Mouse (Mus musculus) liver, embryonic 14.5 days (tissue): ENCODE data around the gene Slc16a1. TPM values are rescaled to one million over a fixed set of nuclear protein-coding genes. Genes with fewer than 3 reads are reported as not detected.
A peak's percentile ranks its signal among the peaks of the same experiment; 100 is the strongest.

ENCODE experiments used
- ATAC-seq: fragments of 200-750 bp; cut with Nextera tagmentation; 2 replicates; pipeline ENCODE4 v1.8.0; 2017; ENCODE audit warnings: moderate number of reproducible peaks, mild to moderate bottlenecking, moderate library complexity; ENCODE audit not compliant: insufficient read depth
- DNase-seq, 3 experiments: peaks; one replicate each; pipeline ENCODE4 v3.0.0-alpha.2; 2012 to 2013; ENCODE audit warnings: low read depth in 3 of 3, low spot score in 3 of 3
- H3K27ac ChIP-seq: fragments of 300-500 bp; sonication (generic); 2 replicates; pipeline ENCODE4 v1.5.1; 2014; ENCODE audit warnings: moderate library complexity, mild to moderate bottlenecking, control low read depth, inconsistent platforms
- H3K27me3 ChIP-seq: fragments of 300-500 bp; sonication (generic); 2 replicates; pipeline ENCODE4 v1.6.1; 2014; ENCODE audit warnings: mild to moderate bottlenecking, low read length, moderate library complexity; ENCODE audit not compliant: control insufficient read depth, insufficient read depth
- H3K36me3 ChIP-seq: fragments of 300-500 bp; sonication (generic); replicated peaks from 2 replicates; pipeline ENCODE4 v1.6.1; 2014; ENCODE audit warnings: low read depth; ENCODE audit not compliant: control insufficient read depth, insufficient read depth
- H3K4me1 ChIP-seq, 2 experiments: fragments of 200-500 bp in 1 of 2; fragments of 300-500 bp in 1 of 2; sonication (generic) in 1 of 2; replicated peaks; 2 replicates each; pipeline ENCODE4 v1.6.1; 2012 to 2014; ENCODE audit warnings: antibody characterized with exemption in 1 of 2, inconsistent platforms in 1 of 2, low read length in 1 of 2; ENCODE audit not compliant: control insufficient read depth in 2 of 2, insufficient read depth in 2 of 2
- H3K4me2 ChIP-seq: fragments of 300-500 bp; sonication (generic); 2 replicates; pipeline ENCODE4 v1.6.1; 2014; ENCODE audit warnings: low read depth, mild to moderate bottlenecking, control low read depth, moderate library complexity
- H3K4me3 ChIP-seq, 2 experiments: fragments of 200-500 bp in 1 of 2; fragments of 300-500 bp in 1 of 2; sonication (generic) in 1 of 2; 2 replicates each; pipeline ENCODE4 v1.5.1; 2012 to 2014; ENCODE audit warnings: low read depth in 2 of 2, low read length in 2 of 2, mild to moderate bottlenecking in 2 of 2, control low read depth in 1 of 2, inconsistent platforms in 1 of 2, moderate library complexity in 1 of 2; ENCODE audit not compliant: insufficient read depth in 1 of 2
- H3K9ac ChIP-seq: fragments of 300-500 bp; sonication (generic); replicated peaks from 2 replicates; pipeline ENCODE4 v1.6.1; 2014; ENCODE audit warnings: mild to moderate bottlenecking, control low read depth, moderate library complexity
- H3K9me3 ChIP-seq: fragments of 300-500 bp; sonication (generic); 2 replicates; pipeline ENCODE4 v1.6.1; 2016; ENCODE audit warnings: low read length, mixed read lengths; ENCODE audit not compliant: control insufficient read depth
- CTCF ChIP-seq: IDR thresholded peaks from 2 replicates; pipeline ENCODE4 v1.5.1; 2016; ENCODE audit warnings: antibody characterized with exemption, low read depth, control low read depth
- EP300 ChIP-seq: IDR thresholded peaks from 2 replicates; pipeline ENCODE4 v1.6.1; 2016; ENCODE audit warnings: antibody characterized with exemption, low read depth
- WGBS: fragments of 180-500 bp; shearing (Covaris S2); extraction: QIAGEN DNeasy Blood & Tissue Kit; methylation state at CpG from one replicate; pipeline ENCODE4 v1.1.7; 2014; ENCODE audit not compliant: insufficient replicate concordance; 5-methylcytosine and 5-hydroxymethylcytosine counted together
- polyA plus RNA-seq, 2 experiments: library from polyadenylated mRNA; depleted of rRNA in 1 of 2; stranded (reverse) in 1 of 2; unstranded in 1 of 2; fragments of >200 nt; fragmentation: Nextera tagmentation in 1 of 2; extraction: Ambion mirVana in 1 of 2; gene quantifications; 2 replicates each; pipeline versions ENCODE4 v1.2.1 to v1.2.3; 2012 to 2014

Slc16a1 gene
- polyA plus RNA-seq, 2 experiments: 38.6 to 83.8 TPM

DNA sequence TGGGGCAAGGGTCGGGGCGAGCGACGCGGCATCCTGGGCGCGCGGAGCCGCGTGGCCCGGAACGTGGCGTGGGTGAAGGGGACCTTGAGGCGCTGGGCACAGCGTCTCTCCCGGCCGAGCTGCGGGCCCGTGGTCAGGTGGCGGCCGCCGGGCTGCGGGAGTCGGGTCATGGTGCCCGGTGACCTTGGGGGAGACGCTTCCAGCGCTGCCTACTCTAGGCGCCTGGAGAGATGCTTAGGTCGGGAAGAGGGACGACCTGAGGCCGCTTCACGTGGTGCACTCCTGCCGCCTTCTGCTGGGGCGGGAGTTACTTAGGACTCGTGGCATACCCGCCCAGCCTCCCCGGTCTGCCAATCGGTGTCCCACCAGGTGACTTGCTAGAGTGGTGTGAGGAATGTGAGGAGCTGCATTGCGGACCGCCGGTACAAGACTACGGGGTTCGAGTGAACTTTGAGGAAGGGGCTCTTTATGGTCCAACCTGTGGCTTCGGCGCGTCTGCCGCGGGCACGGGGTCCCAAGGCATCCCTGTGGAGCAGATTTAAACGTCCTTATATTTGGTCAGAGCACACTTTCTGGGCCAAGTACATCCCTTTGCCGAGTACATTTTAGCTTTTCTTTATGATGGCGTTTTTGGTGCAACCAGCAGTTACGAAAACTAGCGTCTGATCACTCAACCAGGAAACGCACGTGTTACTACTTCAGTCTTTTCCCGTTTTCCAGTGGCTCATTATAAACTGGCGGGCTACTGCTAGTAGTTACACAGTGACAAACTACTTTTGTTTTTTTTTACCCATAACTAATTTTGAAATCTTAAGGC is 672 bp downstream of the Slc16a1 start:
- peaks cover 2% of the 10 kb centered on the region; the same call in 1 of the 2 replicates for H3K36me3 ChIP-seq
- DNase-seq: peak; percentile 73 to 77 (median 76)
- peaks cover 32 to 38% of the 10 kb centered on the region in 2 experiments for H3K4me1 ChIP-seq
- H3K9ac ChIP-seq: peak overlapping the region; percentile 98
- under 1% methylated on average over 58 of the region's 58 CpGs for WGBS
- H3K9me3 ChIP-seq: no peaks in the 10 kb centered on the region
- ATAC-seq: peak; percentile 71
- H3K4me2 ChIP-seq: peak overlapping the region; percentile 82
- H3K27me3 ChIP-seq: no peaks in the 10 kb centered on the region
- H3K27ac ChIP-seq: peak overlapping the region; percentile 89
- TF ChIP-seq EP300 (no peak), CTCF (peak; percentile 36; the same call in 1 of the 2 replicates)
- H3K4me3 ChIP-seq: peak overlapping the region; percentile 76 to 83

DNA sequence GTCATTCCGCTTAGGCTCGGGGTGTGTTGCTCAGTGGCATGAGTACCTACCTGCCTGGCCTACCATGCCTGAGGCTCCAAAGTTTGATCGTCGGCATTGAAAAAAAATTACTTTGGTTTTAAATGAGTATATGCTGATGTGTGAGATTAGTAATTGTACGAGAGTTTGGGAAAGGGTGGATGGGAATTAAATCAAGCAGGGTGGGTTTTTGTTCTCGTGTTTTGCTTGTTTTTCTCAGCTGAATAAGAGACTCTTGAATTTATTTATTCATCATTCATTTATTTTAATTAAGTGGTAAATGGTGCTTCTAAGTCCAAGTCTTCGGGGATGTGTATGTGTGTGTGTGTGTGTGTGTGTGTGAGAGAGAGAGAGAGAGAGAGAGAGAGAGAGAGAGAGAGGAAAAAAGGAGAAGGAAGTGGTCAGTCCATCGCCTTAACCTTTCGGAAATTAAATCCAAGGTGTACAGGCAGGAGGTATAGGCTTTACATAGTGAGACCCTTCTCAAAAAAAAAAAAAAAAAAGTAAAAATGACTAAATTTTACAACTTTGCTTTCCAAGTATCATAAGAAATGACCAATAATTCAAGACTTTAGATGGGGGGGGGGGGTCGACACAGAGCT is 1.4 kb downstream of the Slc16a1 start:
- DNase-seq (no peak), ATAC-seq (no peak)
- Histone ChIP-seq H3K9me3 (no peaks in the 10 kb centered on the region), H3K9ac (peak overlapping the region; percentile 98), H3K27ac (peak overlapping the region; percentile 89), H3K36me3 (peaks cover 2% of the 10 kb centered on the region; the same call in 1 of the 2 replicates), H3K4me2 (peak overlapping the region; percentile 82), H3K27me3 (no peaks in the 10 kb centered on the region), H3K4me3 (peak overlapping the region; percentile 76 to 83), H3K4me1 (peaks cover 36 to 39% of the 10 kb centered on the region in 2 experiments)
- TF ChIP-seq EP300: no peak
- 3% methylated on average over 10 of the region's 10 CpGs for WGBS

DNA sequence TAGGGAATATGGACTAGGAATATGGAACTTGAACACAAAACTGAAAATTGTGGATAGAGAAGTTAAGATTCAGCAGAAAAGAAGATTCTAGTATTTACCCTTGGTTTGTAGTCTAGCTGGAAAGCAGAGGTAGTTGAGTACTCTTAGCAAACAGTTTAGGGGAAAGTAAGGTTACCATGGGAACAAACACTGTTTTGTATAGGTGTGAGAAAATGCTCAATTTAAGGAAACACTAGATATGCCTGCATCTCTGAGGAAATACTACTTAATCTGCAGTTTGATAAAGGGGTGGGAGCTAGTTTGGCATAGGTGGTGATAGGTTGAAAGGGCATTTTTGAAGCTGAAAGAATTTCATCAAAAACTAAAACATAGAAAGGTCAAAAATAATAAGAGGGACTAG is 2.4 kb downstream of the Slc16a1 start:
- Histone ChIP-seq H3K27me3 (no peaks in the 10 kb centered on the region), H3K9ac (peak overlapping the region; percentile 98), H3K36me3 (peaks cover 2% of the 10 kb centered on the region; the same call in 1 of the 2 replicates), H3K27ac (peak overlapping the region; percentile 80), H3K4me1 (peaks cover 37 to 39% of the 10 kb centered on the region in 2 experiments), H3K4me2 (peak overlapping the region; percentile 82), H3K9me3 (no peaks in the 10 kb centered on the region), H3K4me3 (peak overlapping the region in 1 of 2 experiments; percentile 76; a peak in 3 of 4 replicates)
- TF ChIP-seq EP300 (no peak), CTCF (no peak)
- peak in 1 of 3 experiments; percentile 55 for DNase-seq
- ATAC-seq: no peak

DNA sequence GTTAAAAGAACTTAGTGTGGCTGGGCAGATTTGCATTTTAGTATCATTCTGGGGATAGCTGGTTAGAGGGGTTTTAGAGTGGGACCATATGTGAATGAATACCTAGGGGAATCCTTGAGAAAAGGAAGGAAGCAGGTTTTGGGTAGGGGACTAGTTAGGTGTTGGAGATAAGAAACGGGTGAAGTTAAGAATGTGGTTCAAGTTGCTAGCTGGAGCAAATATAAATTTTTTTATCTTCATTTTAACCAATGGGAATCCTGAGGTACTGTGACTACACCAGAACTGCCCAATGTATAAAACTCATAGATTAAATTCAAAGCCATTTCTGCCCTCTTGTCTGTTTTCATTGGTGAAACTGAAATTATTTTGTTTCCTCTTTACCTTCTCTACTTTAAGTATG is 2.8 kb downstream of the Slc16a1 start:
- WGBS: 0% methylated on average over 1 of the region's 1 CpGs
- peaks cover 37 to 39% of the 10 kb centered on the region in 2 experiments for H3K4me1 ChIP-seq
- H3K27me3 ChIP-seq: no peaks in the 10 kb centered on the region
- DNase-seq (no peak), ATAC-seq (no peak)
- TF ChIP-seq CTCF (no peak), EP300 (no peak)
- peaks cover 2% of the 10 kb centered on the region; the same call in 1 of the 2 replicates for H3K36me3 ChIP-seq
- no peaks in the 10 kb centered on the region for H3K9me3 ChIP-seq
- peak overlapping the region; percentile 80 for H3K27ac ChIP-seq
- peak overlapping the region in 1 of 2 experiments; percentile 76; a peak in 3 of 4 replicates for H3K4me3 ChIP-seq
- peak overlapping the region; percentile 82 for H3K4me2 ChIP-seq
- H3K9ac ChIP-seq: peak overlapping the region; percentile 98

DNA sequence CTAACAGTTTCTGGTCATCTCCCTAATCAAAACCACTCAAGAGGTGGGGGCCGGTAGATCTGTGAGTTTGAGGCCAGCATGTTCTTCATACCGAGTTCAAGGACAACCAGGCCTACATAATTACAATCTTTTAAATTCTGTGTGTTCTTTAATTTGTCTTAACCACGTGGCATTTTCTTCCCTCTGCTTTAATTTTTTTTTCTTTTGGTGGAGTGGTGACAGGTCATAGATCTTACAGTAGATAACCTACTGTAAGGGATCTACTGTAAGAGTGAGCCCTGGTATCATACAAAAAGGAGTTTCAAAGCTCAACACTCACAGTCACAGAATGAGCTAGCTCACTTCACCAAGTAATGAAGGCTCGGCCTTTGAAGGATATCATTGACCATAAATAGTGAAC is 4.6 kb downstream of the Slc16a1 start:
- 51% methylated on average over 4 of the region's 4 CpGs for WGBS
- peak overlapping the region; percentile 60 for H3K27ac ChIP-seq
- no peaks in the 10 kb centered on the region for H3K9me3 ChIP-seq
- ATAC-seq (no peak), DNase-seq (no peak)
- no peak overlapping the region for H3K9ac ChIP-seq
- peaks cover 36 to 41% of the 10 kb centered on the region in 2 experiments for H3K4me1 ChIP-seq
- TF ChIP-seq CTCF (no peak), EP300 (no peak)
- peak overlapping the region; percentile 82 for H3K4me2 ChIP-seq
- H3K27me3 ChIP-seq: no peaks in the 10 kb centered on the region
- H3K4me3 ChIP-seq: no peak overlapping the region
- H3K36me3 ChIP-seq: peaks cover 2% of the 10 kb centered on the region; the same call in 1 of the 2 replicates
